Mouse (Mus musculus) neural tube, embryonic 15.5 days (tissue): ENCODE measurements around the gene Smyd1. TPM values are rescaled to one million over a fixed set of nuclear protein-coding genes. Genes with fewer than 3 reads are reported as not detected.

Experiments used
- ATAC-seq: fragments of 200-750 bp; cut with Nextera tagmentation; 2 replicates; pipeline ENCODE4 v1.8.0; 2017; ENCODE audit warnings: mild to moderate bottlenecking, moderate TSS enrichment, moderate library complexity; ENCODE audit not compliant: low FRiP score
- H3K27ac ChIP-seq: fragments of 300-500 bp; sonication (generic); replicated peaks from 2 replicates; pipeline ENCODE4 v1.5.1; 2015; ENCODE audit warnings: mild to moderate bottlenecking, inconsistent platforms
- H3K27me3 ChIP-seq: fragments of 300-500 bp; sonication (generic); replicated peaks from 2 replicates; pipeline ENCODE4 v1.6.1; 2015; ENCODE audit warnings: inconsistent platforms
- H3K36me3 ChIP-seq: fragments of 300-500 bp; sonication (generic); 2 replicates; pipeline ENCODE4 v1.6.1; 2015; ENCODE audit warnings: inconsistent platforms
- H3K4me1 ChIP-seq: fragments of 300-500 bp; sonication (generic); 2 replicates; pipeline ENCODE4 v1.6.1; 2015; ENCODE audit warnings: inconsistent platforms
- H3K4me2 ChIP-seq: fragments of 300-500 bp; sonication (generic); 2 replicates; pipeline ENCODE4 v1.6.1; 2015; ENCODE audit warnings: inconsistent platforms, mild to moderate bottlenecking, moderate library complexity
- H3K4me3 ChIP-seq: fragments of 300-500 bp; sonication (generic); replicated peaks from 2 replicates; pipeline ENCODE4 v1.5.1; 2015; ENCODE audit warnings: mild to moderate bottlenecking, inconsistent platforms
- H3K9ac ChIP-seq: fragments of 300-500 bp; sonication (generic); replicated peaks from 2 replicates; pipeline ENCODE4 v1.6.1; 2015; ENCODE audit warnings: mild to moderate bottlenecking, inconsistent platforms
- H3K9me3 ChIP-seq: fragments of 300-500 bp; sonication (generic); replicated peaks from 2 replicates; pipeline ENCODE4 v1.6.1; 2016; ENCODE audit warnings: inconsistent platforms
- WGBS: fragments of 180-500 bp; shearing (Covaris S2); methylation state at CpG from one replicate; pipeline ENCODE4 v1.1.7; 2015; ENCODE audit warnings: mixed read lengths; 5-methylcytosine and 5-hydroxymethylcytosine counted together
- polyA plus RNA-seq: library from polyadenylated mRNA; unstranded; fragments of >200 nt; fragmentation: Nextera tagmentation; extraction: Ambion mirVana; gene quantifications from 2 replicates; pipeline ENCODE4 v1.2.1, GENCODE M21; 2015

Smyd1 gene
- polyA plus RNA-seq, 1 experiment from 2014 or later: 1.4 TPM

- H3K4me2 ChIP-seq: no peak overlapping the region
- WGBS: 10% methylated on average over 7 of the region's 7 CpGs
- H3K27ac ChIP-seq: no peak overlapping the region
- no peak overlapping the region for H3K9ac ChIP-seq
- no peaks in the 10 kb centered on the region for H3K9me3 ChIP-seq
- no peaks in the 10 kb centered on the region for H3K27me3 ChIP-seq
- no peak for ATAC-seq
- no peaks in the 10 kb centered on the region for H3K36me3 ChIP-seq
- peaks cover 7% of the 10 kb centered on the region for H3K4me1 ChIP-seq
- no peak overlapping the region for H3K4me3 ChIP-seq
Observed at GRCm38 (mm10) chr6:71227157-71227770, 94.8 kb downstream of the Smyd1 start.

- H3K27ac ChIP-seq: no peak overlapping the region
- ATAC-seq: no peak; the same call in 1 of the 2 replicates
- H3K9me3 ChIP-seq: no peaks in the 10 kb centered on the region
- H3K27me3 ChIP-seq: no peaks in the 10 kb centered on the region
- peaks cover 7% of the 10 kb centered on the region for H3K4me1 ChIP-seq
- no peaks in the 10 kb centered on the region for H3K36me3 ChIP-seq
- no peak overlapping the region for H3K4me3 ChIP-seq
- H3K4me2 ChIP-seq: no peak overlapping the region
- 41% methylated on average over 6 of the region's 6 CpGs for WGBS
- no peak overlapping the region for H3K9ac ChIP-seq
Observed at GRCm38 (mm10) chr6:71226544-71226943, 95.5 kb downstream of the Smyd1 start.

- Histone ChIP-seq H3K27ac (no peak overlapping the region), H3K4me1 (peaks cover 7% of the 10 kb centered on the region), H3K4me2 (no peak overlapping the region), H3K9ac (no peak overlapping the region), H3K27me3 (no peaks in the 10 kb centered on the region), H3K4me3 (no peak overlapping the region), H3K9me3 (no peaks in the 10 kb centered on the region), H3K36me3 (no peaks in the 10 kb centered on the region)
- no peak for ATAC-seq
- 86% methylated on average over 3 of the region's 3 CpGs for WGBS
Observed at GRCm38 (mm10) chr6:71224184-71224943, 97.7 kb downstream of the Smyd1 start.

GRCm38 (mm10) chr6:71221501-71221900 is 100.5 kb downstream of the Smyd1 start:
- ATAC-seq: no peak
- no peak overlapping the region for H3K9ac ChIP-seq
- no peaks in the 10 kb centered on the region for H3K4me1 ChIP-seq
- H3K4me2 ChIP-seq: no peak overlapping the region
- H3K9me3 ChIP-seq: no peaks in the 10 kb centered on the region
- H3K27me3 ChIP-seq: no peaks in the 10 kb centered on the region
- H3K4me3 ChIP-seq: no peak overlapping the region
- 91% methylated on average over 4 of the region's 4 CpGs for WGBS
- H3K36me3 ChIP-seq: no peaks in the 10 kb centered on the region
- H3K27ac ChIP-seq: no peak overlapping the region

- WGBS: 96% methylated on average over 3 of the region's 3 CpGs
- H3K27ac ChIP-seq: no peak overlapping the region
Observed at GRCm38 (mm10) chr6:71212471-71212870, 109.6 kb downstream of the Smyd1 start.

GRCm38 (mm10) chr6:71211917-71212316 is 110.1 kb downstream of the Smyd1 start:
- H3K9me3 ChIP-seq: no peaks in the 10 kb centered on the region
- no peak for ATAC-seq
- no peaks in the 10 kb centered on the region for H3K27me3 ChIP-seq
- no peaks in the 10 kb centered on the region for H3K36me3 ChIP-seq
- H3K27ac ChIP-seq: no peak overlapping the region
- H3K4me2 ChIP-seq: no peak overlapping the region
- H3K9ac ChIP-seq: no peak overlapping the region
- WGBS: 84% methylated on average over 7 of the region's 7 CpGs
- no peaks in the 10 kb centered on the region for H3K4me1 ChIP-seq
- no peak overlapping the region for H3K4me3 ChIP-seq

More at GRCm38 (mm10) chr6:71212471-71212870, 109.6 kb downstream of the Smyd1 start:
- no peak overlapping the region for H3K4me3 ChIP-seq
- no peaks in the 10 kb centered on the region for H3K9me3 ChIP-seq
- H3K9ac ChIP-seq: no peak overlapping the region
- H3K4me1 ChIP-seq: no peaks in the 10 kb centered on the region
- H3K4me2 ChIP-seq: no peak overlapping the region
- H3K36me3 ChIP-seq: no peaks in the 10 kb centered on the region
- H3K27me3 ChIP-seq: no peaks in the 10 kb centered on the region
- ATAC-seq: no peak

- no peak for ATAC-seq
- 89% methylated on average over 2 of the region's 2 CpGs for WGBS
- no peak overlapping the region for H3K27ac ChIP-seq
- no peak overlapping the region for H3K4me2 ChIP-seq
- no peak overlapping the region for H3K4me3 ChIP-seq
- no peaks in the 10 kb centered on the region for H3K27me3 ChIP-seq
- no peaks in the 10 kb centered on the region for H3K9me3 ChIP-seq
- H3K9ac ChIP-seq: no peak overlapping the region
- H3K36me3 ChIP-seq: no peaks in the 10 kb centered on the region
- no peaks in the 10 kb centered on the region for H3K4me1 ChIP-seq
Observed at GRCm38 (mm10) chr6:71208691-71209090, 113.3 kb downstream of the Smyd1 start.

- ATAC-seq: no peak
- Histone ChIP-seq H3K27ac (no peak overlapping the region), H3K9ac (no peak overlapping the region), H3K4me3 (no peak overlapping the region), H3K36me3 (no peaks in the 10 kb centered on the region), H3K4me2 (no peak overlapping the region), H3K27me3 (no peaks in the 10 kb centered on the region), H3K4me1 (no peaks in the 10 kb centered on the region), H3K9me3 (no peaks in the 10 kb centered on the region)
- WGBS: 85% methylated on average over 8 of the region's 8 CpGs
Observed at GRCm38 (mm10) chr6:71204166-71204565, 117.9 kb downstream of the Smyd1 start.

GRCm38 (mm10) chr6:71203674-71204073 is 118.4 kb downstream of the Smyd1 start:
- Histone ChIP-seq H3K4me1 (no peaks in the 10 kb centered on the region), H3K36me3 (no peaks in the 10 kb centered on the region), H3K4me2 (no peak overlapping the region), H3K27me3 (no peaks in the 10 kb centered on the region), H3K4me3 (no peak overlapping the region), H3K27ac (no peak overlapping the region), H3K9me3 (no peaks in the 10 kb centered on the region), H3K9ac (no peak overlapping the region)
- no peak for ATAC-seq
- WGBS: 88% methylated on average over 5 of the region's 5 CpGs

GRCm38 (mm10) chr6:71201925-71202324 is 120.1 kb downstream of the Smyd1 start:
- Histone ChIP-seq H3K4me1 (no peaks in the 10 kb centered on the region), H3K27me3 (no peaks in the 10 kb centered on the region), H3K9ac (no peak overlapping the region), H3K4me3 (no peak overlapping the region), H3K9me3 (no peaks in the 10 kb centered on the region), H3K36me3 (no peaks in the 10 kb centered on the region), H3K4me2 (no peak overlapping the region), H3K27ac (no peak overlapping the region)
- no peak for ATAC-seq
- 69% methylated on average over 5 of the region's 5 CpGs for WGBS

- no peaks in the 10 kb centered on the region for H3K27me3 ChIP-seq
- no peak within 1 kb of the TSS for H3K9ac ChIP-seq
- H3K27ac ChIP-seq: no peak within 1 kb of the TSS
- no peak within 1 kb of the TSS for H3K4me2 ChIP-seq
- H3K4me3 ChIP-seq: no peak within 1 kb of the TSS
- no peaks in the 10 kb centered on the region for H3K36me3 ChIP-seq
- no peaks in the 10 kb centered on the region for H3K9me3 ChIP-seq
- WGBS: 81% methylated on average over 4 of the region's 4 CpGs
- no peaks in the 10 kb centered on the region for H3K4me1 ChIP-seq
- ATAC-seq: no peak
Observed at GRCm38 (mm10) chr6:71199612-71200011, 122.4 kb downstream of the Smyd1 start, which contains the start of gene Fabp1. Fabp1 (plus strand) TSS chr6:71199827.
